Mouse (Mus musculus) limb, embryonic 13.5 days (tissue): ENCODE data around the gene Ap2b1. TPM values are rescaled to one million over a fixed set of nuclear protein-coding genes. Genes with fewer than 3 reads are reported as not detected.

ENCODE experiments used
- ATAC-seq: fragments of 200-750 bp; cut with Nextera tagmentation; 2 replicates; pipeline ENCODE4 v1.8.0; 2017; ENCODE audit warnings: low read depth, moderate number of reproducible peaks, moderate TSS enrichment; ENCODE audit not compliant: low FRiP score
- H3K27ac ChIP-seq: fragments of 300-500 bp; sonication (generic); 2 replicates; pipeline ENCODE4 v1.5.1; 2015; ENCODE audit warnings: inconsistent platforms, mild to moderate bottlenecking, moderate library complexity
- H3K27me3 ChIP-seq: fragments of 300-500 bp; sonication (generic); 2 replicates; pipeline ENCODE4 v1.6.1; 2015; ENCODE audit warnings: mild to moderate bottlenecking, inconsistent platforms
- H3K36me3 ChIP-seq: fragments of 300-500 bp; sonication (generic); 2 replicates; pipeline ENCODE4 v1.6.1; 2015; ENCODE audit warnings: inconsistent platforms, mild to moderate bottlenecking, moderate library complexity
- H3K4me1 ChIP-seq: fragments of 300-500 bp; sonication (generic); 2 replicates; pipeline ENCODE4 v1.6.1; 2015; ENCODE audit warnings: inconsistent platforms
- H3K4me2 ChIP-seq: fragments of 300-500 bp; sonication (generic); replicated peaks from 2 replicates; pipeline ENCODE4 v1.6.1; 2015; ENCODE audit warnings: inconsistent platforms, mild to moderate bottlenecking, moderate library complexity
- H3K4me3 ChIP-seq: fragments of 300-500 bp; sonication (generic); 2 replicates; pipeline ENCODE4 v1.5.1; 2015; ENCODE audit warnings: moderate library complexity, mild to moderate bottlenecking, inconsistent platforms
- H3K9ac ChIP-seq: fragments of 300-500 bp; sonication (generic); 2 replicates; pipeline ENCODE4 v1.6.1; 2015; ENCODE audit warnings: mild to moderate bottlenecking, inconsistent platforms
- H3K9me3 ChIP-seq: fragments of 300-500 bp; sonication (generic); 2 replicates; pipeline ENCODE4 v1.6.1; 2016; ENCODE audit warnings: inconsistent platforms
- WGBS: fragments of 180-500 bp; shearing (Covaris S2); methylation state at CpG from one replicate; pipeline ENCODE4 v1.1.7; 2015; 5-methylcytosine and 5-hydroxymethylcytosine counted together
- polyA plus RNA-seq: library from polyadenylated mRNA; unstranded; fragments of >200 nt; fragmentation: Nextera tagmentation; extraction: Ambion mirVana; gene quantifications from 2 replicates; pipeline ENCODE4 v1.2.1, GENCODE M21; 2015

Gene Ap2b1
- polyA plus RNA-seq, 1 experiment from 2014 or later = 57.8 TPM

DNA sequence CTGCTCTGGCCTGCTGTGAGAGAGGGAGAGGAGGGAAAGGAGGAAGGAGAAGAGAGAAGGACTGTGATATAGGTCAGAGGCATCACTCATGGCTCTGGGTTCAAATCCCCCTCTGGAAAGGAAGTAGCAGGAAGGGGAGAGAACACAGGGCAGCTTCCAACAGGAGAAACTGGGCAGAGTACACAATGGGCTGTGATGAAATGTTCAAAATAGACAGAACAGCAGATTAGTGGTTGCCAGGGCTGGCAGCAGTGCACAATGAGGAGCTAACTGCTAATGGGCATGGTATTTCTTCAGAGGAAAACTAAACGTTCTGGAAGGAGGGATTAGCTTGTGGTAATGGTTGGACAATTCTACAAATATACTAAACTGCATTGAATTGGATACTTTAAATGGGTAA lies 151.7 kb downstream of the Ap2b1 start:
- H3K36me3 ChIP-seq = no peaks in the 10 kb centered on the region
- WGBS = 43% methylated on average over 1 of the region's 1 CpGs

DNA sequence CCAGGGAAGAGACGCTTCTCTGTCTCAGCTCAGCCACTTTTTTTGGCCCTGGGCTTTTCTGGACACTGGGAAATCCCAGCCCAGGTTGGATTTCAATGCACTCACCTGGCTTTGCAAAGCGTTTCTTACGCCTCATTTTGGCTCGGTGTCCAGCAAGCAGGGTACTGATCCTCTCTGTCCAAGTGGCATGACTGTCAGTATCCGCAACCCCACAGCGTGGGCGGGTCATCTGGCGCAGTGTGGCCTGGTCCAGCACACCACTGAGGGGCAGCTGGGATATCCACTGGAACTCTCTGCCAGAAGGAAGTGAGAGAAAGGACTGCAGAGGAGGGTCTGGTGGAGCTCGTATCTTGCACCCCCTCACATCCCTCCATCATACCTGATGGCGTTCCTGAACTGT lies 152.5 kb downstream of the Ap2b1 start:
- no peak overlapping the region for H3K4me2 ChIP-seq
- no peaks in the 10 kb centered on the region for H3K36me3 ChIP-seq
- ATAC-seq = no peak
- no peak overlapping the region for H3K9ac ChIP-seq
- WGBS = 83% methylated on average over 10 of the region's 10 CpGs
- H3K4me3 ChIP-seq = no peak overlapping the region
- peaks cover 21% of the 10 kb centered on the region for H3K27me3 ChIP-seq
- no peaks in the 10 kb centered on the region for H3K9me3 ChIP-seq
- no peak overlapping the region for H3K27ac ChIP-seq
- H3K4me1 ChIP-seq = peaks cover 37% of the 10 kb centered on the region

More for the DNA sequence above, 151.7 kb downstream of the Ap2b1 start:
- ATAC-seq = no peak
- H3K4me2 ChIP-seq = no peak overlapping the region
- no peaks in the 10 kb centered on the region for H3K9me3 ChIP-seq
- peaks cover 37% of the 10 kb centered on the region for H3K4me1 ChIP-seq
- no peak overlapping the region for H3K9ac ChIP-seq
- peaks cover 28% of the 10 kb centered on the region for H3K27me3 ChIP-seq
- no peak overlapping the region for H3K4me3 ChIP-seq
- no peak overlapping the region for H3K27ac ChIP-seq

- H3K9ac ChIP-seq = no peak overlapping the region
- ATAC-seq = no peak
- 9% methylated on average over 4 of the region's 4 CpGs for WGBS
Observed at GRCm38 (mm10) chr11:83454548-83454947, 155.7 kb downstream of the Ap2b1 start.

More at GRCm38 (mm10) chr11:83454548-83454947, 155.7 kb downstream of the Ap2b1 start:
- no peaks in the 10 kb centered on the region for H3K9me3 ChIP-seq
- 0 out of 2 replicates have a peak, but pooled peaks cover 3% of the 10 kb centered on the region for H3K27me3 ChIP-seq
- H3K4me1 ChIP-seq = peaks cover 37% of the 10 kb centered on the region
- H3K27ac ChIP-seq = no peak overlapping the region
- H3K36me3 ChIP-seq = no peaks in the 10 kb centered on the region
- no peak overlapping the region for H3K4me2 ChIP-seq
- no peak overlapping the region for H3K4me3 ChIP-seq

Other genes with a start within 250 kb of the Ap2b1 start
- gene Slfn2, start 233.9 kb upstream of the Ap2b1 start, polyA plus RNA-seq = 2.7 and 3.2 TPM in 2 replicates
- gene Slfn1, start 182.2 kb upstream of the Ap2b1 start, polyA plus RNA-seq = 0.10 TPM in 1 of 2 replicates, not detected in the other
- 0.17 and 0.29 TPM in 2 replicates for gene Slfn4, start 123.8 kb upstream of the Ap2b1 start, polyA plus RNA-seq
- gene Slfn3, start 107.7 kb upstream of the Ap2b1 start, polyA plus RNA-seq = 0.65 and 0.68 TPM in 2 replicates
- gene Slfn14, start 12.3 kb upstream of the Ap2b1 start, polyA plus RNA-seq = 0.15 and 0.29 TPM in 2 replicates
- 16.0 and 16.2 TPM in 2 replicates for gene Pex12, start 3.6 kb downstream of the Ap2b1 start, polyA plus RNA-seq
- 3.7 and 4.1 TPM in 2 replicates for gene Rasl10b, start 110.1 kb downstream of the Ap2b1 start, polyA plus RNA-seq
- not detected in 2 replicates for gene Gas2l2, start 130.4 kb downstream of the Ap2b1 start, polyA plus RNA-seq
- 0.56 TPM in 1 of 2 replicates, not detected in the other for gene 1700020L24Rik, start 138.7 kb downstream of the Ap2b1 start, polyA plus RNA-seq
- gene Mmp28, start 164.0 kb downstream of the Ap2b1 start, polyA plus RNA-seq = 3.0 and 4.5 TPM in 2 replicates
- gene Taf15, start 174.1 kb downstream of the Ap2b1 start, polyA plus RNA-seq = 16.9 and 19.3 TPM in 2 replicates
- gene Heatr9, start 223.2 kb downstream of the Ap2b1 start, polyA plus RNA-seq = not detected in 2 replicates
- gene Ccl5, start 231.5 kb downstream of the Ap2b1 start, polyA plus RNA-seq = 0.66 and 1.2 TPM in 2 replicates